Mouse (Mus musculus) cerebellum, adult 2 months (tissue): Measurements from ENCODE around the gene Dst.

Source experiments
- CTCF ChIP-seq: fragments of 200-500 bp; IDR thresholded peaks from 2 replicates; pipeline ENCODE4 v1.5.1; 2011; ENCODE audit warnings: low read depth, mild to moderate bottlenecking, control low read depth, low read length, moderate library complexity, borderline replicate concordance; ENCODE audit not compliant: insufficient read depth
- POLR2A ChIP-seq: fragments of 200-500 bp; IDR thresholded peaks from 2 replicates; pipeline ENCODE4 v1.6.1; 2011; ENCODE audit warnings: low read length, control low read depth, borderline replicate concordance; ENCODE audit not compliant: insufficient read depth

- TF ChIP-seq POLR2A: no peak
- no peak for TF ChIP-seq CTCF
Observed at GRCm38 (mm10) chr1:34231041-34231440, 323.0 kb downstream of the Dst start.
